Mouse (Mus musculus) left cerebral cortex, adult 9 months (tissue): ENCODE measurements around the gene Unc13a.

ENCODE experiments used
- DNase-seq, 2 experiments: peaks; one replicate each; pipeline ENCODE4 v3.0.0; 2022; ENCODE audit warnings: low spot score in 2 of 2

Gene Unc13a

DNA sequence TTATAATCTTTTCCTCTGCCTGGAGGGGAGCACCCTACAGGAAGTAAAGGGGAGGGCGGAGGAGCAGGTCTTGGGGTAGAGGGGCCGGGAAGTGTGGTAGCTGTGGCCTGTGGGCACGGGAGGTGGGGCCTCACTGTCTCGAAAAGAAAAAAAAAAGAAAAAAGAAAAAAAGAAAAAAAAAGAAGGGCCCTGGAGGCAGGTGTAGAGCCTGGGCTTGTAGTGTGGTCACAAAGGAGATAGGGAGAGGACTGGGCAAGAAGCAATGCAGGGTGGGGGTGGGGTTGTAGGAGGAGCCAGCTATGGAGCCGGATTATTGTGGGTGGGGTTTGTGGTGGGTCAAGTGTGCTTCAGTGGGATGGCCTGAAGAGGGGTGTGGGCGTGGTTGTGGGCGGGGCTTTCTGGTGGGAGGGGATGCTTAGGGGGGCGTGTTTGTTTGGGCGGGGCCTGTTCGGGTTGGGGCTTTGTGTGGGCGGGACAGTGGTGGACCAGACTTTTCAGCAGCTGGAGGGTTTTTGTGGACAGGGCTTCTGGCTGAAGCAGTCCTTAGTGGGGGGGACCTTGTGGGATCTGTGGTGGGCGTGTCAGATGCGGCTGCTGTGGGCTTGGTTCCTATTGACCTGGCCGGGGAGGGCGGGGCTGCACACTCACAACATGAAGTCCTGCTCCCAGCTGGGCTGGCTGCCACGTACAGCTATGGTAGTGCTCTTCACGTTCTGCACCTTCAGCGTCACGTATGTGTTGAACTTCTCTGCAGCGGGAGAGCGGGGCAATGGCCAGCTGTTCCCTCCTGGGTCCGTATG lies 6.0 kb downstream of the Unc13a start:
- no peak for DNase-seq

- peak in 1 of 2 experiments; percentile 87 for DNase-seq
Measured at GRCm38 (mm10) chr8:71660325-71661120, 11.0 kb downstream of the Unc13a start.

GRCm38 (mm10) chr8:71659751-71660150 lies 11.8 kb downstream of the Unc13a start:
- no peak for DNase-seq

DNA sequence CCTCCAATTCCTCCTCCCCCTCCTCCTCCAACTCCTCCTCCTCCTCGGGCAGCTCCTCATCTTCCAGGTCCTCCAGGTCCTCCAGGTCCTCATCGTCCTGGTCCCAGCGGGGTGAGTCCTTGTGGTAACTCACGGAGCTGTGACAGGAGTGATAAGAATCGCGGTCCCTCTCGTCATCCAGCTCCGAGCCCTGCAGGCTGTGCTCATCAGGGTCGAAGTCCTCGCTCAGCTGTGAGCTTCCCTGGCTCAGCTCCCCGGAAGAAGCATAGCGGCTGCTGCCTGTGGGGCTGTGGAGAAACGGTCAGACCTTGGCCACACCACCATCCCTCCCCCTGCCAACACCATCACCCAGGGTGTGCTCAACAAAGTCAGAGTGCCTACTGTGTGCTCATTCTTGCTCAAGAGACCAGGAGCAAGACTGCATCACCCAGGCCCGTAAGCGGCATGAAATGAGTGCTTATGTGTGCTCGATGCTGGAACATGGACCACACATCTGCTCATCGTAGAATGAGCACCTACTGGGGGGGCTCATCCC lies 13.0 kb downstream of the Unc13a start:
- DNase-seq, result no peak

DNA sequence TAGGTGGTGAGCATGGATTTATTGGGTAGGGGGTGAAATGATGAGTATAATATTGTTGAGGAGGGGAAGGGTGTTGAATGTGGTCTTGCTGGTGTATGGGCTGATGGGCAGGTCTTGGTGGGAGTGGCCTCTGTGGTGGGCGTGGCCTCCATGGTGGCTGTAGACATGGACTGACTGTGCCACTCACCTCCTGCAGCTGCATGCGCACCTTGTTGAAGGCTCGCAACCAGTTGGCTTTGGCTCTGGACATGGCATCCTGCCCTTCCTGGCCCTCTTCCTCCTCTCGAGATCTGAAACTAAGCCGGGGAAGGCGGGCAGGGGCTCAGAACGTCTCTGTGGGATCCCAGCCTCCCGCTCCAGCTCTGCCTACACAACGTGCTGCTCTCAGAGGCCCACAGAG lies 13.7 kb downstream of the Unc13a start:
- DNase-seq, result no peak

GRCm38 (mm10) chr8:71654600-71654999 lies 17.0 kb downstream of the Unc13a start:
- no peak for DNase-seq

DNA sequence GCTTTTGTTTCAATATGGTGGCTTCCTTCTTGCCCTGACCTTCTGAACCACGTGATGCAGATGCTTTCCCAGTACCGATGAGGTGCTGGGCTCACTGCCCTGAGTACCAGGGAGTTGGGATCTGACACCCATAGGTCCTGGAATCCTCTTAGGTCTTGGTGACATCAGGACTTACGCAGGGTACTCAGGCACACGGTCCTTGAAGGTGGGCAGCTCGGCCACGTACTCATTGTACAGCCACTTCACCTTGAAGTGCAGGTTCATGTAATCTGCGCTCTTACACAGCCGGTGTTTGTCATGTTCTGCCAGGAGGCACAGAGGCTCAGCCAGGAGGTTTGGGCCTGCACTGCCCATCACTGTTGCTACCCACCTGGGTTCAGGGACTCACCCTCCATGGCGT lies 26.0 kb downstream of the Unc13a start:
- DNase-seq, result no peak

DNA sequence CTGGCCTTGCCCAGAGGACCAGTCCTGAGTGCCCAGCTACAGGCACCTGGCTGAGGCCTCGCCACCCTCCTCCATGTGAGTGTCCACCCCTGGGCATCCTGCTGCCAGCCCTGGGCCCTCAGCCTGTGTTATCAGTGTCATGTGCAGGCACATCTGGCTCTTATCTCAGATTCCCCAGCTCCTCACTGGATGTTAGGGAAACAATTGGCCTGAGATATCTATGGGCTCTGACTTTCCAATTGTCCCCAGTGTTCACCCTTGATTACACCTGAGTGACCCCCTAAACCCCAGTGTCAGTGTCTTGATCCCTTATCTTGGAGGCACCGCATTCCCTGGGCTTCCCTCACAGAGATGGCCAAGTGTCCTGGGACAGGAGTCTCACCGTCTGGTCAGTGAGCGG lies 32.2 kb downstream of the Unc13a start:
- DNase-seq, result no peak

DNA sequence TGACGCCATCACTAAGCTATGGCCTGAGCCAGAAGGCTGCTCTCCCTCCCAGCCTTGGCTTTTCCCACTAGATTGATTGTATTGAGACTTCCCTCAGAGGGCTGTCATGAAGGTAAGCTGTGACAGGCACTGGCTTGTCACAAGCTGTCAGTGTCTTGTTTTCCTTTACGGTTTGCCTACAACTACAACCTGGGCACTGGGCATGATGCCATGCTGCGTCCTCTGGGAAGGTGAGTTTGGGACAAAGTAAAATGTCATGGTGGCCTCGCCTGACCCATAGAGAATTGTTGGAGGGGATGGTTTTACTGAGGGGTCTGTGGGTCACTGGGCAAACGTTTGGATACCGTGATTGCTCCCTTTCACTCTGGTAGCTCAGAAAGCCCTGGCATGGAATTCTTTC lies 33.2 kb downstream of the Unc13a start:
- no peak for DNase-seq

- DNase-seq, result no peak
Measured at GRCm38 (mm10) chr8:71637149-71638095, 34.1 kb downstream of the Unc13a start.

- DNase-seq, result no peak
Measured at GRCm38 (mm10) chr8:71633981-71634667, 37.4 kb downstream of the Unc13a start.

DNA sequence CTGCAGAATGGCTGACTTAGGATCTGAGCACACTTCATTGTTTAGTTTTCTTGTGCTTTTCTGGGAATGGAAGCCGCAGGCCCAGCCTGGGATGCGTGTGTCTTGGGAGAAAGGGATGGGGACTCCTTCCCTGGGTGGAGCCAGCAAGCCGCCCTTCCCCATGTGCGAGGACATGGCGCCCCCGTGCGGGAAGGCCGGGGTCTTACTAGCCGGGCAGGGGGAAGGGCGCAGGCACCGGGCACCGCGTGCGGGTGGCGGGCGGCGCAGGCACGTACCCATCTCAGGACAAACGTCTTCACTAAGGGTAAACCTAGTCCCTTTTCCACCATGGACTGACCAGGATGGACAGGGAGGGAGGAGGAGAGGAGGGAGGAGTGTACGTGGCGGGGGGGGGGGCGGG lies 38.4 kb downstream of the Unc13a start:
- no peak for DNase-seq

- DNase-seq, result no peak
Measured at GRCm38 (mm10) chr8:71631897-71632296, 39.7 kb downstream of the Unc13a start.

DNA sequence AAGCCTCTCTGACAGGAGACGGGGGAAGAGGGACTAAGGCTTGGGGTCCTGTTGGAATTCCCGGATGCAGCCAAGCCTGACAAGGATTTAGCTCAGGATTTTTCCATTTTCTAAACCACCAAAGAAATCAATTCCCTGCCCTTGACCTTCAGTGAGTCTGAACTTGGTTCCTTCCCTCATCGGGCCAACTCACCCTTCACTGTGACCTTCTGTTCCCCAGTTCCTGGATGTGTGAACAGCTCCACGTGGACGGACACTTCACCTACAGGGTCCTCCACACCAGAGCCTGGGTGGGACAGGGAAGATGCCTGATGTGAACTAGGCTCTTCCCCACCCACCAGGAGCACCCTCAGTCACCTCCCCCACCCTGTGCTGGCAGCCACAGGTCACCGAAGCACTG lies 40.8 kb downstream of the Unc13a start:
- DNase-seq, result no peak

DNA sequence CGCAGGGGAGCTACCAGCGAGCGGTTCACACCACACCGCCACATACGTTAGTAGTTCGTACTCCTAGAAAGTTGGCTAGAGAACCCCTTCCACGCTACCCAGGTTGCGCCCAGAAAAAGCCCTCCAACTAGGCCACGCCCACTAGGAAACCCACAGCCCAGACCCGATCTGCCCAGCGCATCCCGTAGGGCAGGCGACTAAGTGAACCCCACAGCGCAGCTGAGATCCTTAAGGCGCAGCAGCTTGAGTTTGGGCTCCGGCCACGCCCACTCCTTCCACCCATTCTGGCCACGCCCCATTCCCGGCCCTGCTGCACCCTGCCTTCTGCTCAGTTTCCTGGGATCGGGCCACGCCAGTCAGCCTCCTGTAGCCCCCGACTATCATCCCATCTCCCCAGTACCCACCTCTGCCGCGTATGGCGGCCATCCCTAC lies 41.8 kb downstream of the Unc13a start:
- no peak for DNase-seq

- DNase-seq, result peak; percentile 84 to 92
Measured at GRCm38 (mm10) chr8:71629096-71629697, 42.4 kb downstream of the Unc13a start.

- DNase-seq, result no peak
Measured at GRCm38 (mm10) chr8:71628396-71629095, 43.0 kb downstream of the Unc13a start.

- no peak for DNase-seq
Measured at GRCm38 (mm10) chr8:71627265-71628099, 44.1 kb downstream of the Unc13a start.

GRCm38 (mm10) chr8:71626753-71627152 lies 44.8 kb downstream of the Unc13a start:
- no peak for DNase-seq
